Mouse (Mus musculus) mouse trophoblast stem cell (cell line): ENCODE results near the gene Kpna2.

ENCODE experiments used
- in situ Hi-C, 2 experiments: fragments of 300-500 bp; cut with MseI, MboI; formaldehyde crosslinking; loops; 2 replicates in 1 of 2; 3 replicates in 1 of 2; pipeline ENCODE4 v1.15.1; 2025

Gene Kpna2

DNA sequence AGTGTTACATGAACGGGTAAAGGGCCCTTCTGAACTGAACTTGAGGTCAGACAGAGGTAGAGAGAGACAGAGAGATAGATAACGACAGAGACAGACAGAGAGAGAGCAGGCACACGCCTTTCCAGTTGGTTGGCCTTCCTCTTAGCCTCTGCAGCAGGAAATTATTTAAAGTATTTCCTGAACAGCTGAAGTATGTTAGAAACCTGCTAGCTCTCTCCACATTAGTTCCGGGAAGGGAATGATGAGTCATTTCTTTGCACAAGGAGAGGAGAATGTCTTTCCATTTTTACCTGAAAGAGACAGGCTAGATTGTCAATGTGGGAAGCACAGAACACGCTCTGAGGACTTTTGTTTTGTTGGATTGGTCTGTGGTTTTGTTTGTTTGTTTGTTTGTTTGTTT lies 17.0 kb downstream of the Kpna2 start:
- in situ Hi-C loops = no loop called here

DNA sequence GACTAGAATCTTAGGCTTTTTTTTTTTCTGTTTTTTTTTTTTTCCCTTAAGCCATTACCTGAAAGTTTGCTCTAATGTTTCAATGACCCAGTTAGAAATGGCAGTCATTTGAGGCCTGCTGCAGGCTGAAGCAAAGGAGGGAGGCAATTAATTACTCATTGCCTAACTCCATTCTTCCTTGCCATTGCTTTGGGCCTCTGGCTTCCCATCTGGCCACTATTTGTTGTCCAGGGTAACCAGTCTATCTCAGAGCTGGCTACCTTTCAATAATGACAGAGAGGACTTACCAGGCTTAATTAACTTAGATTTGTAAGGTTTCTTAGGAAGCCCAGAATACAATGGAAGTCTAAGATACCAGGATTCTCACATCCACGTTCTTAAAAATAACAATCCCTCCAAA lies 17.6 kb downstream of the Kpna2 start:
- in situ Hi-C loops = no loop called here

DNA sequence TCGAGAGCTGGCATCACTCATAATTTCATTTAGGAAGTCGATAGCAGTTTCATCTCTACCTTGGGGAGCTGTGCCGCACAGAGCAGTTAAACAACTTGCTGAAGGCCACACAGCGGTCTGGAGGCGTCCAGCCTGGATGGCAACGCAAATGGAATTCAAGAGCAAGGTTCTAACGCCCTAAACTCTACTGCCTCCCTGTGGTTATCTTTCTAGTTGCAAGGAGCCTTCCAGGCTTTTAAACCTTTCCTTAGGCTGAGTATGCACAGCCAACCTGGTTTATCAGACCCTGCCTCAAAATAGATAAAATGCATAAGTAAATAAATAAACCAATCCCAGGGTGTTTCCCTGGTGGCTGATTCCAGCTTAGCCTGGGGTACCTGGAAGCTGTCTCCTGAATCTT lies 18.9 kb downstream of the Kpna2 start:
- in situ Hi-C loops = no loop called here

DNA sequence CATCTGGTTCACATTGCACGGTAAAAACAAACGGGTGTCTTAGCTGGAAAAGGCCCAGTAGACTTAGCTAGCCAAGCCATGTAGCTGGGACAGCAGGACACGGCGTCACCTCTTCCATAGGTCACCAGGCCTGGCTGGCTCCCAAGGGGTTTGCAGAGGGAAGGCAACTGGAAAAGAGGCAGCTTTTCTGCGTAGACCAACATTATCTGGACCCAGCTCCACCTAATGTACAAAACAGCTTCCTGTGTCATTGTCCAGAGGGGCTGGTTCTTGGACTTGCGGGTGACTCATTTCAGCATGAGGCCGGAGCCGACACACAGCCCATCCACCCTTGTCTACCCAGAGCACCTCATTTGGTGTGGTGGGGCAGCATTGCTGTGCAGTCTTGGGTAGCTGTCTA lies 23.1 kb downstream of the Kpna2 start:
- in situ Hi-C loops = loop anchor here in 1 of 2 experiments (10.0 kb wide), 1 partner anchor 131 kb away; no protein-coding TSS in a partner anchor

DNA sequence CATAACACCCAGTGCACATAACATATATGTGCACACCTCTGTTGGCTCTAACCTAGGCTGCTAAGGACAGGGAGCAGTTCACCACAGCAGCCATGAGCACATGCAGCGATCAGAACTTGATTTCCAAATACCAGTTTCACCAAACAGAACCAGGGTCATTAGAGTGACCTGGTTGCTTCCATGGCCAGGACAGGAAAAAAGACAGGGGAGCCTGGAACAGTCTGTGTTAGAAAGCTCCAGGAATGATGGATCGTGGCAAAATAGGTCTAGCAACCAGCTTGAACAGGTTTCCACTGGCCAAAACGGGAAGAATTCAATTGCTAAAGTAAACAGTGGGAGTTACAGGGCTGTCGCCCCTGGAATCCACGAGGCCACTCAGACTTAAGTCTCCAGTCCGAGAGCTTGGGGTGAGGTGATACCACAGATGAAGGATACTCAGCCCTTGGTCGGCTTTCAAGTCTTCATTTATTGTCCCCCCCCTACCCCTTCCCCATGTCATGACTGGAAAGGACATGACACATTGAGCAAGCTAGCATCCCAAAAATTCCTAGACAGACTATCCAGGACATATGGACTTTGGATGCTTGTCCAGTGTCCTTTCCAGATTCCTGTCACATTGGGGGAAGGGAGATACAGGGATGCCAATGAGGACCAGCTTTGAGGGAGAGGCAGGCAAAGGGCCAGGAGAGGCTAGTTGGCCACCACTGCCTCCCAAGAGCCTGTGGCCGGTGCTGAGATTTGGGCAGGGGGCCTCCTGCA lies 23.7 kb downstream of the Kpna2 start:
- in situ Hi-C loops = loop anchor here in 1 of 2 experiments (10.0 kb wide), 1 partner anchor 131 kb away; no protein-coding TSS in a partner anchor

DNA sequence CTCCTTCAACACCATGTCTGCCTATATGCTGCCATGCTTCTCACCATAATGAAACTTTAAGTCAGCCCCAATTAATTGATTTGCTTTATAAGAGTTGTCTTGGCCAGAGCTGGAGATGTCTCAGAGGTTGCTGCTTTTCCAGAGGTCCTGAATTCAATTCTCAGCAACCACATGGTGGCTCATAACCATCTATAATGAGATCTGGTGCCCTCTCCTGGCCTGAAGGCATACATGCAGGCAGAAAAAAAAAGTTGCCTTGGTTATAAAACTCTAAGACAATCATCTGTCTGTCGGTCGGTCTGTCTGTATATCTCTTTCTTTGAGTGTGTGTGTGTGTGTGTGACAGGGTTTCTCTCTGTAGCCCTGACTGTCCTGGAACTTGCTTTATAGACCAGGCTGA lies 24.9 kb downstream of the Kpna2 start:
- in situ Hi-C loops = loop anchor here in 1 of 2 experiments (10.0 kb wide), 1 partner anchor 130 kb away; no protein-coding TSS in a partner anchor

DNA sequence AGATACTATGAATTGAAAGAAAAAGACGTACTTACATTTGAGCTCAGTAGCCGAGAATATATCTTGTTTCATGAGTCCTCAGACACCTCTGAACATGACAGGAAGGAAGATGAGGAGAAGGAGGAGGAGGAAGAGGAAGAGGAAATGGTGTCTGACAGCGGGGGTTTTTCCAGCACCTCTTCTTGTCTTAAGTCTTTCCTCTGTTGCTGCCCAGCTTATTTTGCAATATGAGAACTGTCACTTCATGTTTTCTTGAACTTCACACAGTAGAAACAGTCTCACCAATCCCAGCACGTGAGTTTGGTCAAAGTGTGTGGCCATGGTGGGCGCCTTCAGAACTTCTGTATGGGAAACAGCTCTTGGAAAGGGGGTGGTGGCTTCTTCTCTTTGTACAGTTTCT lies 26.3 kb downstream of the Kpna2 start:
- in situ Hi-C loops = loop anchor here in 1 of 2 experiments (10.0 kb wide), 1 partner anchor 128 kb away; no protein-coding TSS in a partner anchor

DNA sequence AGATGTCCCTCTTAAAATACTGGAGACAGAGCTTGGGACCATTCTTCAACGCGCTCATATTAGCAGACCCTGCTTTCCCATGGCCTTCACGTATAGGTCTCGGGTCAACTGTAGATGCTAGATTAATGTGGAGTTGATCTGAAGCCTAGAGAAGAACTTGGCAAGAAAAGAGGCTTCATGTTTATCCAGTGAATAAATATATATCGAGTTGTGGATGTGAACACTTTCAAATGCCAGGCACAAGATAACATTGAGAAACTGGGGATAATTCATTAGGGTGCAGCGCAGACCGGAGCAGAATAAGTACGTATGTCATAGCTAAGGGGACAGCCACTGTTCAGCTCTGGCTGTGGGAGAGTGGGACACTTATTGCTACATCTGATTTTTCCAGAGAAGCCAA lies 29.5 kb downstream of the Kpna2 start:
- in situ Hi-C loops = loop anchor here in 1 of 2 experiments (5.0 to 10.0 kb wide), 2 partner anchors 42 to 125 kb away; no protein-coding TSS in a partner anchor

DNA sequence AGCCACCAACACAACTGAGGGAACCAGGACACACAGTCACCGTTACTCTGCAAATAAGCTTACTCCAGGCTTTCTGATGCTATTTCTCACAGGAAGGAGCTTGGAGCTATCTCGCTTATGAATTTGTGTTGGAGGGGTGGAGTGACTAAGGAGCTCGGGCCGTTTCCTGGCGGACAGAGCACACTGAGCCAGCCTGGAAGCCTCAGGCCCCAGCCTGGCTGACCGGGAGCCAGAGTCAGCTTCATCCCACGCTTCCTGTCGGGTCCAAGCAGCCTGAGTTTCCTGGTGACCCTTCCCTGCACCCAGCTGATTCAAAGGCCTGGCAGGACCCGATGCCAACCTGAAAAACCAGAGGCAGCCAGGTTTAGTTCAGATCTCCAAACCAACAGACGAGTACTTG lies 31.7 kb downstream of the Kpna2 start:
- in situ Hi-C loops = loop anchor here in 1 of 2 experiments (5.0 kb wide), 1 partner anchor 40 kb away; no protein-coding TSS in a partner anchor

DNA sequence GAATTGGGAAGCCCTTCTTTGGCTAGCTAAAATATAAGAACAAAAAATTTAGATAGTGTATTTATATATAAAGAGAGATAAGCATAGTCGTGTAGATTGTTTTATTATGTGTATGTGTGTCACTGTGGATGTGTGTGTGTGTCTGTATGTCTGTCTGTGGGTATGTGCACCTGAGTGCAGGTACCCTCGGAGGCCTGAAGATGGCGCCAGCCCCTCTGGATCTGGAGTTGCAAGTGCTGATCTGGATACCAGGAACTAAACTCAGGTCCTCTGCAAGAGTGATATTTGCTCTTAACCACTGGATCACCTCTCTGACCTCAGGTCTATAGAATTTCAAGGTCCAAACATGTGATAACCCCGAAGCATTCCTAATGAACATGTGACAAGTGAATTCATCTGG lies 33.5 kb downstream of the Kpna2 start:
- in situ Hi-C loops = loop anchor here in 1 of 2 experiments (5.0 kb wide), 1 partner anchor 39 kb away; no protein-coding TSS in a partner anchor

DNA sequence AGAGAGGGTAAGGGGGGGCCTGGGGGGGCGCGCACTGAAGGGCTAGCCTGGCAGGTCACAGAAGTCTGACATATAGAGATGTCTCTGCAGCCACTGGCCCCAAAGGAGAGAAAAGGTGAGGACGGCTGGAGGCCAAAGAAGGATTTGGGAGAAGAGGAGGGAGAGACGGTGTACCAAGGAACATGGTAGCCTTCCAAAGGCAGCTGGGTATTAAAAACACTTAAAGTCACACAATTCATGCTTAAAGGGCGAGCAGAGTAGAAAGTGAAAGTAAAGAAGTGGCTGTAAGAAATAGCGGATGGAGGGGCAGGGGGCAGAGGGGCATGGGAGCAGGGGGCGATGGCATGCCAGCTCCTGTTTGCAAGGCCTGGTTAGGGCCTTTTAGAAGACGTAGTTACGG lies 37.0 kb downstream of the Kpna2 start:
- in situ Hi-C loops = loop anchor here in 1 of 2 experiments (5.0 kb wide), 1 partner anchor 35 kb away; no protein-coding TSS in a partner anchor

DNA sequence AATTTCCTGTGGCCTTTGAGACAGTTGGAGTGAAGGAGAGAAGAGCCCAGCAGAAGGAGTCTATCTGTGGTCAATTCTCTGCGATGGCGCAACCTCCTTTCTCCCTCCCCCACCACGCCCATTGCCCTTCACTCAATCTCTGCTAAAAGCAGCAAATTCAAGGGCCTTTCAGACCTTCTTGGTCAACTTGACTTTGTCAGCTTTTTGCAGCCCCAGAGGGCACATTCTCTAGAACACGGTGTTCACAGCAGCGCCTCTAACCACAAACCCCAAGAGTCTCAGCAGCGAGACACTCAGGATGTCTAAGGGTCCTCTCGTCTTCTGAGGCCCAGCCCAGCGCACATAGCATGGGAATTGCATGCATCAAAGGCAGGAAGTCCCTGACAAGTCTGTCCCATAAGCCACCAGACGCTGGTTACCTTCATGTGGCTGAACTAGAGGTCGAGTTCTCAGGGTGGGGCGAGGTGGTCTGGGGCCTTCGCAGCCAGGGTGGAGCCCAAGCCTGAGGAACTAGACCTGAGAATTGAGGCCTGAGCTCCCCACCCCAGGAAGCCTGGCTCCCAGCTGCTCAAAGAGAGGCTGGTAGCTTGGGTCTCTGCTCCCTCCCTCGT lies 37.8 kb downstream of the Kpna2 start:
- in situ Hi-C loops = loop anchor here in 1 of 2 experiments (5.0 kb wide), 1 partner anchor 34 kb away; no protein-coding TSS in a partner anchor

DNA sequence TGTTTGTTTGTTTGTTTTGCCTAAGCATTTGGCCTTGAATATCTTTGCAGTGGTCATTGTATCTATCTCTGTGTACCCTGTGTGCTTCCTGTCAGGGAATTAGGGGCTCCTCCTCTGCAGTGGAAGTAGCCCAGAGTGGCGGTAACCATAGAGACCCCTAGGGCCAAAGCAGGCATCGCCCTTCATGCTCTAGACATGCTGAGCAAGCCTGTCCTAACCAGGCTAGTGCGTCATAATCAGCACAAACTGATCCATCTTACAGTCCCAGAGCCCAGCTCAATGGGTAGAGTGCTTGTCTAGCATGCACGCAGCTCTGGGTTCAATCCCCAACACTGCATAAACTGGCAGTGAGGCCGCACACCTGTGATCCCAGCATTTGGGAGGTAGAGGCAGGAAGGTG lies 40.2 kb downstream of the Kpna2 start:
- in situ Hi-C loops = no loop called here

DNA sequence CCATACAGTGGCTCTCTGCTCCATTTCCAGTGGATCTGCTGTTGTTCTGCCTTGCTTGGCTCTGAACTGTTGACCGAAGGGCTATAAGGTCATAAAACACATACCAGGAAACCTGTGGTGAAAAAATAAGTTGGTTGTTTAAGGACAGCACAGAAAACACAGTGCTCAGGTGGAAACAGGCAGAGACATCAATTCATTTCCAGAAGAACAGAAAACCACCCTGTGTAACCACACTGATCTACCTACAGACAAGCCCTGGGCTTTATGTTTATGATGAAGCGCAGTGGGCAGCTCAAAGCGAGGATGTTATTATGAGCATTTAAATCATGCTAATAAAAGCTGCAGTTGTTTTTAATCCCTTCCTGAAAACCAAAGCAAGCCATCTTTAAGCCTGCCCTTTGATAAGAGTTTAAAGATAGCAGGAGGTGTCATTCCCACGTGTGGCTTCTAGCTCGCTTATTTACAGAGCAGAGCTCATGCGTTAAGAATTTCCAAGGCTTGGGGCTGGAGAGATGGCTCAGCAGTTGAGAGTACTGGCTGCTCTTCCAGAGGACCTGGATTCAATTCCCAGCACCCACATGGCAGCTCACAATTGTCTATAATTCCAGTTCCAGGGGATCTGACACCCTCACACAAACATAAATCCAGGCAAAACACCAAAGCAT lies 40.8 kb downstream of the Kpna2 start:
- in situ Hi-C loops = no loop called here

DNA sequence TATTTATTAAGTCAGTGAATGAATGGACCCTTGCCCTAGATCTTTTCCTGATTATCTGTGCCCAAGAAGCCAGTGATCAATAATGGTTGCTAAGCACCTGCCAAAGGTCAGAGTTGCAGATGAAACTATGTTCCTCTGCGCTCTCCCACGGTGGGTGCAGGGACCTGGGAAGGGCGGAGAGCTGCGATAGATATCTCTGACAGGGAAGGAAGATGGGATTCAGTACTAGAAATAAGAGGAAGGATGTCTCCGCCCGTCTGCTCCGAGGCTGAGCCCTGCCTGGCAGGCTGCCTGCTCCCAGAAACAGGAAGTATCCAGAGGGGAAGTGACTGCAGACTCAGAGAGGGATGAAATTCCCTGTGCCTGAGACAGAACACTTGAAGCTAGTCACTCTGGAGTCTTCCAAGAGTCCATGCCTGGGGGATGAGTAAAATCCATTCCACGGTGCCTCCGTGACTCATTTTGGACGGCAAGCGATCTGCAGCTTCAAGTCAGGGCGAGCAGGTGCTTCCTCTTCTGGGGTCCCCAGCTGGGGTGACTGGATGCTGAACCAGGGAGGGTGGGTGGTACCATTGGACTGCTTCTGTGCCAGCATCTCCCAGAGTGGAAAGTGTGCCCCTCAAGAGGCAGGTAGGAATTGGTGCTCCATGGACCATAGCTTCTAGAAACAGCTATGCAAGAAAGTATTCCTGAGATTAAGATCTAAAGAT lies 41.9 kb downstream of the Kpna2 start:
- in situ Hi-C loops = no loop called here

DNA sequence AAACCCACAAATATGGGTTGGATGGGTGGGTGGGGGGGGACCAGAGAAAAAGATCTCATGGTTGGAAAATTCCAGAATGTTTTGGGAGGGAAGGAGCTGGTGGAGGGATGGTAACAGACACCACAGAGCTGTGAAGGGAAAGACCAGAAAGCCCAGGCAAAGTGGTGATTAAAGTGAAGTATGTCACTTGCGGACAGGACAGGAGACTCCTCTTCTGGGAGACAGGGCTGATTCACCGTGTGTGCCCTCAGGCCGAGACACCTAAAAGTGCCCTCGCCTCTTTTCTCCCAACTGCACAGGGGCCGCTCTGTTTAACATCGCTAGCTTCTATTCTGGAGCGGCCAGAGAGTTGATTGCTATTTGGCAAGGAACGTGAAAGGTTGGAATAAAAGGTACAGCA lies 44.8 kb downstream of the Kpna2 start:
- in situ Hi-C loops = no loop called here

DNA sequence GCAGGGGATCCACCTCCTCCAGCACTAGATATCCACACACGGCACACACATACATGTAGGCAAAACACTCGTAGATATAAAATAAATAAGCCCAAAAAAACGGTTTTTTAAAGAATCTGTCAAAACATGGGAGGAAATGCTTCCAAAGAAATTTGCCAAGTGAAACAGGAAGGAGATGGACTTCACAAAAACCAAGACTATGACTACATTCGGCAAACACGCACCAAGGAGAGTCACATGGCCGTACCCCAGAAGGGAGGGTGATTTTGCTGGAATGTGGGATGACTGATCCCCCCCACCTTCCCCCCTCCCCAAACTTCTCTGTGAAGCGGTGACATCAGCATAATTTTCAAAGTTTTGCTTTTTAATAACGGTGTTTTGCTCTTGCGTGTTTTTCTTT lies 45.2 kb downstream of the Kpna2 start:
- in situ Hi-C loops = no loop called here
